Mouse (Mus musculus): ENCODE results near the gene Gm4969.

DNA sequence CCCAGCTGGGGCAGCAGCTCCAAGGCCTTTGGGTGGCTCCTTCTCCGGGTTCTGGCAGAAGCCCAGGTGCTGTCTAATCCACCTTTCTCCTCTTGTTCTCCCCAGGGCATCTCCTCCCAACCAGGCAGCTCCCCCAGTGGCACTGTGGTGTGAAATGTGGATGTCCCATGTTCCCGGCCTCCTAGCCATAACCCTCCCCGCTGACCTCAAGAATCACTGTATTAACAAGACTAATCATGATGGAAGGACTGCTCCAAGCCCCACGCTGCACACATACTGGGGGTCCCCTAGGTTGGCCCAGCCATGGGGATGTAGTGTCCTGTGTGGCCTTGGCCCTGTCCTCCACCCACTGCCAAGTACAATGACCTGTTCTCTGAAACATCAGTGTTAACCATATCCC, 36.0 kb downstream of the Gm4969 start:
- TF ChIP-seq CTCF (IDR thresholded peaks at IDR 0.05; ENCODE audit: extremely low read depth, insufficient read depth, low read length) (no peak), POLR2A (IDR thresholded peaks at IDR 0.05; ENCODE audit: extremely low read depth, insufficient read depth, low read length) (no peak)

All from cortical plate, adult 2 months (tissue).